Mouse (Mus musculus) cortical plate, adult 2 months (tissue): ENCODE measurements around the gene Pde4c.

ENCODE experiments used
- CTCF ChIP-seq: fragments of 200-500 bp; IDR thresholded peaks from 2 replicates; pipeline ENCODE4 v1.5.1; 2011; ENCODE audit warnings: mild to moderate bottlenecking, control low read depth, low read length; ENCODE audit not compliant: insufficient read depth; ENCODE audit errors: extremely low read depth
- POLR2A ChIP-seq: fragments of 200-500 bp; IDR thresholded peaks from 2 replicates; pipeline ENCODE4 v1.6.1; 2011; ENCODE audit warnings: mild to moderate bottlenecking, low read length, control low read depth; ENCODE audit not compliant: insufficient read depth; ENCODE audit errors: extremely low read depth

DNA sequence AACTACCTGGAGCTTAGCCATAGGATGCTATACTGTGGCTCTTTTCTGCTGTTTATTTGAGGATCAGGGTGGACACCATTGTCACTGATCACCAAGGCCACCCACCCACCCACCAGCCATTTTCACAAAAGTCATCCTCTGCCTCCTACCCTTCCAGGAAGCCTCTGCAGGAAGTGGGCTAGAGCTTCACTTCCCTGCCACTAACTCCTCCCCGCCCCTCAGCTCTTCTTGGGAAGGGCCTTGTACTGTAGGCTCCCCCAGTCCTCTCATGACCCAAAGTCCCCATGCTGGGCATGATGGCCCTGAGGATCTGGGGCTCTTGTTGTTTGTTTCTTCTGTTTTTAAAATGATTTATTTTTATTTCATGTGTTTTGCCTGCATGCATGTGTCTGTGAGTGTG, 48.2 kb upstream of the Pde4c start:
- TF ChIP-seq CTCF (no peak), POLR2A (no peak)
